Mouse (Mus musculus) embryo, embryonic 9.5 days (tissue): ENCODE data around the gene Pth2.
A peak's percentile ranks its signal among the peaks of the same experiment; 100 is the strongest.
"Not testable (repeated sequence)": the region's sequence is repeated elsewhere in the genome, so short reads cannot be mapped to it uniquely, and the experiment has no call there.

Experiments used
- DNase-seq: peaks from one replicate; pipeline ENCODE4 v3.0.0-alpha.2; 2017; ENCODE audit errors: extremely low spot score

Gene Pth2

GRCm38 (mm10) chr7:45180896-45181477 is at the start of gene Pth2:
Gene Pth2 (plus strand): TSS chr7:45180995.
- DNase-seq: no peak

- no peak for DNase-seq
These were observed 48.9 kb upstream of the Pth2 start for GRCm38 (mm10) chr7:45131850-45132249.

GRCm38 (mm10) chr7:45133446-45134159 is 47.2 kb upstream of the Pth2 start:
- no peak for DNase-seq

DNA sequence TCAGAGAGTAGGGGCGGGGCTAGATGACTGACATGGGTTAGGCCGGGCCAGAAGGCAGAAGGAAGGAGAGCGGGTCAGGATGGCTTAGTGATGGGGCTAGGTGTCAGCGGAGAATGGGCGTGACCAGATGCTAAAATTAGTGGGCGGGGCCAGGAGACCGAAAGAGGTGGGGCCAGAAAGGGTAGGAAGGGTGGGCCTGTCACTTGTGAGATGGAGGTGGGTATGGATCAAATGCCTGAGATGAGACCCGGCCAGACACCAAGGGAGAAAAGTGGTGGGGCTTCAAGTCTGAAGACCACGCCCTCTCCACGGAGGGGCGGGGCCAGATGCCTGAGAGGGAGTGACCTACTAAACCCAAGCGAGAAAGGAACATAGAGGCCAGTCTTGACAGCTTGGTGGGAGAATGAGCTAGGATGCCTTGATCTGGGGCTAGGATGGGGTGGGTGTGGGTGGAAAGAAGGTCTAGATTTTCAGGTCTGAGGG is 46.2 kb upstream of the Pth2 start:
- peak; percentile 51 for DNase-seq

DNA sequence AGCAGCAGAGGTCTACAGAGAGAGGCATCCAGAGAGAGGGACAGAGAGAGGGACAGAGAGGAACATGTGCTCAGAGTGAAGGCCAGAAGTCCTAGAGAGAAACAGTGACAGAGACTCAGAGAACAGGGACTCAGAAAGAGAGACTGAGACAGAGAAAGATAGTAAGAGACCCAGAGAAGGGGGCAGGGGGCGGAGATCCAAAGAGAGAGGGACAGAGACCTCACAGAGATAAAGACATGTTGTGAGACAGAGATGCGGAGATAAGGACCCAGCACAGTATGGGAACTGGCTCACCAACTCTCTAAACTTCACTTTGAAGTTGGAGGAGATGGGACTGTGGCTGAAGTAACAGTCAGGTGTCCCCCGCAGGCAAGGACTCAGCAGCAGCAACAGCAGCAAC is 45.4 kb upstream of the Pth2 start:
- DNase-seq: no peak

GRCm38 (mm10) chr7:45135993-45136567 is 44.7 kb upstream of the Pth2 start, which contains the start of the genes Gm45713 and Flt3l:
Gene Gm45713 (minus strand): TSS chr7:45136231.
Gene Flt3l (minus strand): TSS chr7:45136432.
- peak; percentile 79 for DNase-seq

- no peak for DNase-seq
These were observed 43.4 kb upstream of the Pth2 start for GRCm38 (mm10) chr7:45137171-45138006.

DNA sequence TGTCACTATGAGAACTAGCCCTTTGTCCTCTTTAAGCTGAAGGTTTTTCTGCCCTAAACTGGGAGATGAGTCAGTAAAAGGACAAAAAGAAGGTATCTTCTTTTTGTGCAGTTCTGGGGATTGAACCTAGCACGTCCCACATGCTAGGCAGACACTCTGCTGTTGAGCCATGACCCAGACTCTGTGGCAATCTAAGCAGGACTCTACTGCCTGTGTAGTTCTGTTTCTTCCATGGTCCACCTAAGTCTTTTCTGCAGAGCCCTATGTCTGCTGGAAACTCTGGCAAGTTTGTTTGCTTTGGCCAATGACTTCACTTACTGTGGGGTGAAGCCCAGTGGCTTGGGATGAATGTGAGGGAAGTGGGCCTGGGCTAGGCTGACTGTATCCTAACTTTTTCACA is 42.4 kb upstream of the Pth2 start:
- no peak for DNase-seq

DNA sequence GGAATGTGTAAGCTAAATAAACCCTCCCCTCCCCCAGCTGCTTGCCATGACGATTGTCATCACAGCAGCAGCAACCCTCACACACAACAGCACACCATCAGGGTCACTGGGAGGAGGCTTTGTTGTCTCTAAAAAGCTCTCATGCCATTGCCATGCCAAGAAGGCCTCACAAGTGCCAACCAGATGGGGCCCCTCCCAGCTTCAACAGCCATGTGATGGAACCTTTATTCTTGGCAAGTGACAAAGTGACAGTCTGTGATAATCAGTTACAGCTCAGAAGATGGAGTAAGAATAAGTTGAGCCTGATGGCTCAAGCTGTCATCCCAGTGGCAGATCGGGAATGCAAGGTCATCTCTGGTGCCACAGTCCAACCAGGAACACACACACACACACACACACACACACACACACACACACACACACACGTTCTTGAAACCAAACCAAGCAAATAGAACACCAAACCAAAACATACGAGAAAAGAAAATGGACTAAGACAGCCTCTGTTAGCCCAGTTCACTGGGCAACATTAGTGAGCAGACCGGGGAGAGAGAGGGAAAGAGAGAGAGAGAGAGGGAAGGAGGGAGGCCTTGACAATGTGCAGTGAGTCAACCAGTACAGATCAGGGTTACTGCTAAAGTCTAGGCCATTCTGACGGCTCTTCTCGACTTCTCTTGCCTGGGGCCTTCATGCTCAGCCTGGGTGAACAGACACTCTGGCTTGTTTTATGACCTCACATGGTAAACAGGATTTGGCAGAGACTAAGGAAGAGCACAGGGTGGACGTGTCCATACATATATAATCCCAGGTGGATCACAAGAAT is 40.7 kb upstream of the Pth2 start:
- no peak for DNase-seq

GRCm38 (mm10) chr7:45141319-45141718 is 39.5 kb upstream of the Pth2 start:
- no peak for DNase-seq

DNA sequence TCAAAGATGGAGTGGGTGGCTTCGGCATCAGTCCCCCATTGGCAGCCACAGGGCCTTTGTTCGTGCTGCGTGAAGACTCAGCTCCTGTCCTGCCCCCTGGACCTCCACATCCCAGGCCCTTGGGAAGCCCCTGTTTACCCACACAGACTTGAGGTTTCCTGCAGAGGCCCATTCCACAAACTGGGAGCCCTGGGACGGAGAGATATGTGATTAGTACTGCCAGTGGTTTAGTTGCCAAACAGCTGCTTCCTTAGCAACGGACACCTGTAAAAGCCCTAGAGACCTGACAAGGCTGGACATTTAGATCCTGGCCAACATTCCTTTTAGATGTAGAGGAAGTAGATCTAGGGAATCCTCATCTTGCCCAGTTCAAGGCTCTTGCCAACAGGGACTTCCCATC is 38.9 kb upstream of the Pth2 start:
- no peak for DNase-seq

- DNase-seq: no peak
These were observed 36.2 kb upstream of the Pth2 start for GRCm38 (mm10) chr7:45144368-45145174.

DNA sequence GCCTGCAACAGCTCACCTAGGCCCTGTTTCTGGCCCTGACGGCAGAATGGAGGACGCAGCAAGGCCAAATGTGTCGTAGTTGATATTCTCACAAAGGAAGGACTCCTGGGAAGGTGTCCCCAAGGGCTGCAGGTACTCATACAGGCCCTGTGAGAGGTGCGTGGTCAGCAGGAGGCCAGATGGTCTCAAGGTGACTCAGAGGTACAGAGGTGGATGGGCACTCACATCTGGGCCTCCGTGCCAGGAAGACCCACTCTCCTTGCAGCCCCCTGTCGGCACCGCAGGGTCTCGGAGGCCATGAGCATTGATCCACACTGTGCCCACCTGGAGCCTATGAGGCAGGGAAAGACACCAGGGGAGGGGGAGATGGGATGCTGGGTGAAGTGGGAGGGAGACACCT is 35.3 kb upstream of the Pth2 start:
- DNase-seq: no peak

DNA sequence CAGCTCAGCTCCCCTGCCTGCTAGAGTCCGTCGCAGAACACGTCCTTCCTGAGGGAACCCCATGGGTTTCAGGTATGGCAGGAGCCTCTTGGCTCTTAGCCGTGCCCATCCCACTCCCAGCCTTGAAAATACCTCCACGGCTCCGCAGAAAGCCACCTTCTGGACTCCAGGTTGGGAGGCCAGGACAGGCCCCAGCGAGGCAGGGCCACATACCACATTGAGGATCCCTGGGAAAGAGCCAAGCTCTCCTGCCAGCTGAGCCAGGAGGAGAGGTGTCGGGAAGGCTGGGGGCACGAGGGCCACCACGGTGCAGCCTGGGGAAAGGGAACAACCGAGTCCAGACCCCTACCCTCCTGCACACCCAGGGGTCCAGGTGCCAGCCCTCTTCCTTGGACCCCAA is 33.5 kb upstream of the Pth2 start:
- no peak for DNase-seq

GRCm38 (mm10) chr7:45147899-45148298 is 32.9 kb upstream of the Pth2 start:
- no peak for DNase-seq

DNA sequence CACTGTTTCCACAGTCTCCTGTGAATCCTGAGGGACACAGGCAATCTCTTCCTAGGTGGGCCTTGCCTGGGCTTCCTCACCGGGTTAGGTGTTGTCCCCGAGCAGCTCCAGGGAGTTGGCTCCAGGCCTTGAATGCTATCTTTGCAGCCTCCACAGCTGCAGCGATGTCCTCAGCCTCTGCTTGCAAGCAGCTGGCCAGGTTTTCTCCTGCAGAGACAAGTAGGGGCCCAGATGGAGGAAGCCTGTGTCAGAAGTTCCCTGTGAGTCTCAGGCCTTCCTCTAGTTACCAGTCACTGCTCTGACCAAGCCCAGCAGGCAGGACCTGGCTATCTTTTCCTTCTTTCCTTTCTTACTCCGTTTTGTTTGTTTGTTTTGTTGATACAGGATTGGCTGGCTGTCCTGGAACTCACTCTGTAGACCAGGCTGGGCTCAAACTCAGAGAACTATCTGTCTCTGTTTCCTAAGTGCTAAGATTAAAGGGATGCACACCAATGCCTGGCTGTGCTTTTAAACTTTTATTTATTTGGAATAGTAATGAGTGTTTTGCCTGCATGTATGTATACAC is 32.2 kb upstream of the Pth2 start:
- DNase-seq: no peak

- no peak for DNase-seq
These were observed 31.2 kb upstream of the Pth2 start for GRCm38 (mm10) chr7:45149545-45149944.

- DNase-seq: no peak
These were observed 30.5 kb upstream of the Pth2 start for GRCm38 (mm10) chr7:45150321-45150720.

DNA sequence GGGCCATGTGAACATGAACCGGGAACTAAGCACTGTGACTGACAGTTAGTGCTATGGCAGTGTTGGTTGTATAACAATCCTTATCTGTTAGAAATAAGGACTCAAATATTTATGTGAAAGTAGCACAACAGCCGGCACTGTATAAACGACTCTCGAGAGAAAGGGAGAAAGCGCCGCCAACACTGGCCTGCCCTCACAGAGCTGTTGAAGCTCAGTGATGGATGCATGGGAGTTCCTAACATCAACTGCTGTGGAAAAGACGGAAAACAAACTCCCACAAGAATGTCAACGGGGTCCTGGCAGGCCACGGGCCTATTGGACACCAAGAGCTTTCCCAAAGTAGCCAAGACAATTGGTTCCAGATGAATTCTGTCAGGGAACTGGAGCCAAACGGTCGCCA is 29.5 kb upstream of the Pth2 start:
- no peak for DNase-seq

GRCm38 (mm10) chr7:45153052-45153451 is 27.7 kb upstream of the Pth2 start:
- not testable (repeated sequence) for DNase-seq
